Mouse (Mus musculus) thymus, adult 2 months (tissue): ENCODE data around the gene Nav1.

Experiments
- CTCF ChIP-seq: fragments of 200-500 bp; IDR thresholded peaks from 2 replicates; pipeline ENCODE4 v1.5.1; 2012; ENCODE audit warnings: mild to moderate bottlenecking, control low read depth, low read length, moderate library complexity, borderline replicate concordance; ENCODE audit not compliant: control insufficient read depth, poor library complexity, insufficient read depth; ENCODE audit errors: extremely low read depth
- POLR2A ChIP-seq: fragments of 200-500 bp; IDR thresholded peaks from 2 replicates; pipeline ENCODE4 v1.6.1; 2012; ENCODE audit warnings: mild to moderate bottlenecking, low read length, control low read depth, moderate library complexity; ENCODE audit not compliant: control insufficient read depth, poor library complexity, insufficient read depth; ENCODE audit errors: extremely low read depth

DNA sequence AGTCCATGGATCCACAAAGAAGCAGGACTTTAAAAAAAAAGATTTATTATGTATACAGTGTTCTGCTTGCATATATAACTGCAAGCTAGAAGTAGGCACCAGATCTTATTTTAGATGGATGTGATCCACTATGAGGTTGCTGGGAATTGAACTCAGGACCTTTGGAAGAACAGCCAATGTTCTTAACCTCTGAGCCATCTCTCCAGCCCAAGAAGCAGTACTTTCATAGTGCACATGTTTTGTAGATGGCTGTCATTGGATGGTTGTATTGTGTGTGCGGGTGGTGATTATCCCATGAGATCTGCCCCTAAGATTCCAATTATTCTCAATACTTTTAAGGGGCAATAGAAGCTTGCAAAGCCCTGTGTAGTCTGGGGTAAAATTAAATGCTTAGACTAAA is 124.4 kb downstream of the Nav1 start:
- TF ChIP-seq POLR2A (no peak), CTCF (no peak)
